Mouse (Mus musculus) liver, embryonic 14.5 days (tissue): Measurements from ENCODE around the gene 4930578G10Rik.
"Not testable (repeated sequence)": the region's sequence is repeated elsewhere in the genome, so short reads cannot be mapped to it uniquely, and the experiment has no call there.

Experiments
- CTCF ChIP-seq: IDR thresholded peaks from 2 replicates; pipeline ENCODE4 v1.5.1; 2016; ENCODE audit warnings: antibody characterized with exemption, low read depth, control low read depth
- EP300 ChIP-seq: IDR thresholded peaks from 2 replicates; pipeline ENCODE4 v1.6.1; 2016; ENCODE audit warnings: antibody characterized with exemption, low read depth

DNA sequence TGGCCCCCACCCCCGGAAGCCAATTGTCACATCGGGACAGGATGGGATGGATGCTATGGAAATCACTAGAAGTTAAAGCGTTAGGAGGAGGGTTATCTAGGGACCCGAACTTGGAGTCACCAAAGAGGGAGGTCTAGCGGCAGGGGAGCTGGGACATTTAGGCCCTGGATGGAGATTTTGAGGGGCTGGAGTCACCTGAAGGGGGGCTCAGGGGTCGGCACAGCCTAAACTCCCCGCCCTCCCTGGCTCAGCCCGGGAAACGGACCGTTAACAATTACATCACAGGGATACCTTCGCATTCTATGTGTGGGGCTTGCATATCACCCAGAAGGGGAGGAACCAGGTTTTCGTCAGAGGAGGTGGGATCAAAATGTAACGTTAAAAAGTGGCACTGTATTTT is at the start of gene 4930578G10Rik:
- TF ChIP-seq EP300, CTCF: not testable (repeated sequence)
